Mouse (Mus musculus): Measurements from ENCODE around the gene Zmynd8.
A peak's percentile ranks its signal among the peaks of the same experiment; 100 is the strongest.
"Not testable (repeated sequence)": the region's sequence is repeated elsewhere in the genome, so short reads cannot be mapped to it uniquely, and the experiment has no call there.

Gene Zmynd8

DNA sequence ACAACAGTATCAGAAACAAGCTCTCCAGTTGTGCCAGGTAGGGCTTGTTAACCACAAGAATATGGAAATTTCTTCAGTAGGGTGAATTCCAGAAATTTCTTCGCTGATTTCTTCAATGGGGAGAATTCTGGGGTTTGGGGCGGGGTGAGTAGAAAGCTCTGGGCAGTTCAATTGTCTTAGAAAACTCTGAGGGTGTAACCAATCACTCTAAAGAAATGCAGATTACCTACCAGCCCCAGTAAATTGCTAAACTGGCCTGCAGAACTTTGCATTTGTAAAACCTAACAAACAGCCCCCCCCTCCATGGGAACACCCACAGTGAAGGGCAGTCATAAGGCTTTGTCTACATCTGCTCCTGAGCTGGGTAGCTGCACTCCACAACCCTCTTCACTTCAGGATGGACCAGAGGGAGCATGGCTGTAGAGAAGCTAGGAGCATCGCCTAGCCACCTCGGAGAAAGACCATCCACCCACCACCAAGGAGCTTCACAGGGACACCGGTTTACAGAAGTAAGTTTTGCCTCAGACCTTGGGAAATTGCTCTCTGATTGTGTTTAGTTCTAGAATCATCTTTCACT lies 88.8 kb downstream of the Zmynd8 start:
- DNase-seq (ENCODE audit: low read depth in 2 of 2, low spot score in 2 of 2), result no peak

DNA sequence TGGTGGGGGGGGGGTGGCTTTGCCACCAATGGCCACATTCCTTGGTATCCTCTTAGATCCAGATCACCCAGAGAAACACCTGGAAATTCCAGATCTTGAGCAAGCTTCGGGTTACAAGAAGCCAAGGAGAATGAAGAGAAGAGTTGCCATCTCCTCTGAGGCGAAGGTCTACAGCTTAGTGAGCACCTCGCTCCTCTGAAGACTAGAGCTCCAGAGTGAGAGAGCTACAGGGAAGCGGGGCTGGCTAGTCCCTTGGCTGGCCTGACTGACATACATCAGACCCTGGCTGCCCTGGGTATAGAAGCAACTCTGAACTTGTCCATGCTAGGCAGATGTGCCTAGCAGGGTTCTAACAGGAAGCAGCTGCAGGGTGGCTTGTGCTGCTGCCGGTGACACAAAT lies 89.7 kb downstream of the Zmynd8 start:
- DNase-seq (ENCODE audit: low read depth in 2 of 2, low spot score in 2 of 2), result no peak

DNA sequence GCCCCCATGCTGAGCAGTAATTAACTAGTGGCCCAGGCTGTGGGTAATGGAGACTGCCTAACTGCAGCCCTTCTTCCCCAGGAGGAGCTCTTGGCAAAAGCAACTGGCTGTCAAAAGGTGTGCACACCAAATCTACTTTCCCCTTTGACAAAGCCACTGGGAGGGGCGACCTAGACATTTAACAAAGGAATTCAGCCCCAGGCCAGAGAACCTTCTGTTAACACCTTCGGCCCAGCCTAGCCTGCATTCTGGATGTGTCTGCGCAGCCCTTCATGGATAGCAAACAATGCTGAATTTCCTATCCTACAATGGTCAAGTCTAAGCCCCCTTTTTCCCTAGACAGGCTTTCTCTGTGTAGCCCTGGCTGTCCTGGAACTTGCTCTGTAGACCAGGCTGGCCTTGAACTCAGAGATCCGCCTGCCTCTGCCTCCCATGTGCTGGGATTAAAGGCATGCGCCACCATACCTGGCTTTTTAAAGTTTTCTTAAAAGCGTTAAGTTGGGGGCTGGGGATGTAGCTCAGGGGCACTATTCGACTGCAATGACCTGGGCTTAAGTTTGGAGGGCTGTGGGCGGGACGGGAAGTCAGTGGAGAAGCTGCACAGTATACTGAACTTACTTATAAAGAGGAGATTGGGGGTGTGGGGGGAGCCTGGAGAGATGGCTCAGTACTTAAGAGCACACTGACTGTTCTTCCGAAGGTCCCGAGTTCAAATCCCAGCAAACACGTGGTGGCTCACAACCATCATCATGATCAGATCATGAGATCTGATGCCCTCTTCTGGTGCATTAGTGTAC lies 90.4 kb downstream of the Zmynd8 start:
- no peak for DNase-seq (ENCODE audit: low read depth in 2 of 2, low spot score in 2 of 2)

DNA sequence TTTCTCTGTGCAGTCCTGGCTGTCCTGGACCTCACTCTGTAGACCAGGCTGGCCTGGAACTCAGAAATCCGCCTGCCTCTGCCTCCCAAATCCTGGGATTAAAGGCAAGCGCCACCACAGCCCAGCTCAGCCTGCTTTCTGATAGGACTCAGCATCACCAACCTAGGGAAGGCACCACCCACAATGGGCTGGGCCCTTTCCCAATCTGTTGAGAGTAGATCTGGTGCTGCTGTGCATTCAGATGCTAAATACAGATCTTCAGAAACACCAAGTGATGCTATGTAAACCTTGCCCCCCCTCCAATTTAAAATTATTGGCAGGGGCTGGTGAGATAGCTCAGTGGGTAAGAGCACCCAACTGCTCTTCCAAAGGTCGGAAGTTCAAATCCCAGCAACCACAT lies 98.6 kb downstream of the Zmynd8 start:
- not testable (repeated sequence) for DNase-seq (ENCODE audit: low read depth in 2 of 2, low spot score in 2 of 2)

DNA sequence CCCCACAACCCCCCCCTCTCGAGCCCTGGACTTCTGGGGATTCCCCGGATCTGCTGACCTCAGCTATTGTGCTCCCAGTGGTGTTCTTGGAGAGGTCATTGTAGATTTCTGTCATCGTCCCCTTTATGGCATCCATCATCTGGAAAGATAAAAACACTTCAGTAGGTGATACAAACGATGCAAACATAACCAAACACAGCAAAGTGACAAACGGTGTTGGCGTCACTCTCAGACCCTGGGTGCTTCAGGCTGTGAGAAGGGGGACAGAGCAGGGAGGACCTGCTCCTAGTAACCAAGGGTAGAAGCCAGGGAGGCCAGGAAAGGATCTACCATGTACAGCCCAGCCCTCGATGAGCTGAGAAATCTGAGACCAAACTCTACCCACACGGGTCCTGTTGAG lies 100.9 kb downstream of the Zmynd8 start:
- no peak for DNase-seq (ENCODE audit: low read depth in 2 of 2, low spot score in 2 of 2)

DNA sequence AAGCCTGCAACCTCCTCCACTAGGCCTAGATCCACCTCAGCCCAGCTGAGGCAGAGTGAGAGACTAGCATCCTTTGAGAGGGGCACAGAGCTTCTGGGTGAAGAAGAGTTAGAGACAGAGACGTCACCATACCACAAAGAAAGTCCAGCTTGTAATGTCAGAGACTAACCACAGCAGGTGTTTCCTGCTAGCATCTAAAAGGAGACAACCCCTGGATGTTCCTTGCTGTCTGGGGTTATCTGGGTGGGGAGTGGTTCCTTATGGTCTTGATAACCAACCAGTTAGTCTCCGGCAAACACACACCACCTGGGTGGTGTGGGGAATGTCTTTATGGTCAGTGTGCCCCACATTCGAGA lies 105.6 kb downstream of the Zmynd8 start:
- DNase-seq (ENCODE audit: low read depth in 2 of 2, low spot score in 2 of 2), result peak; percentile 49 to 63

DNA sequence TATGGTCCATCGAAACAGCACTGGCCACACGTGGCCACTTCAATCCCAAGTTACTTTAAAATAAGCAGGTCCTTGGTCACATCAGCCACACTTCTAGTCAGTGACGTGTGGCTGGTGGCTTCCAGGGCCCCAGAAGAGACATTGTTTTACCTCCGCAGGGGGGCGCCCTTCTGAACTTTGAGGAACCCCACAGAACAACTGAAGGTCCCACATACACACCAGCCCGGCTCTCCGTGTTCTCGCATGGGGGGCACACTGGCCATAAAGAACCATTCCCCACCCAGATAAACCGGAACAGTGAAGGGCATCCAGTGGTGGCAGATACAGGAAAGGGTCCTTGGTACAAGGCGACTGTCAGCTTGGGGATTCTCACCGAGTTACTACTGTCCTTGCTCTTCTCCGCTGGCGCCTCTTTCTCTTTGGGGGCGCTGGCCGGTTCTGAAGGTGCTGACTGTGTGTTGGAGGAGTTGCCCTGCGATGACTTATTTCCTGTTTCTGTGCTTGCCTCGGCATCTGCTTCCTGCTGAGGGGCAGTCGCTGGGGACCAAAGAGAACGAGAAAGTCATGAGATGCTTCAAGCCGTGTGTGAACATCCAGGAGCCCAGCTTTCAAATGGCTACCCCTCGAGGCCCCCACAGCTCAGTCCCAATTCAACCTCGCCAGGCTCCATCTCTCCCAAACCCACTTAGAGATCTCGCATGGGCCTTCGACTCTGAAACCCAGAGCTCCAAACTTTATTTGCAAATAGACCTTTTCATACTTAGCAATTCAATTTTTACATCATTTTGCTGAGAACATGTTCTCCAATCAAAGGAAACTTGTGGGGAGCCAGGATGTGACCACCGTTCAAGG lies 106.2 kb downstream of the Zmynd8 start:
- peak; percentile 57 to 61 for DNase-seq (ENCODE audit: low read depth in 2 of 2, low spot score in 2 of 2)

DNA sequence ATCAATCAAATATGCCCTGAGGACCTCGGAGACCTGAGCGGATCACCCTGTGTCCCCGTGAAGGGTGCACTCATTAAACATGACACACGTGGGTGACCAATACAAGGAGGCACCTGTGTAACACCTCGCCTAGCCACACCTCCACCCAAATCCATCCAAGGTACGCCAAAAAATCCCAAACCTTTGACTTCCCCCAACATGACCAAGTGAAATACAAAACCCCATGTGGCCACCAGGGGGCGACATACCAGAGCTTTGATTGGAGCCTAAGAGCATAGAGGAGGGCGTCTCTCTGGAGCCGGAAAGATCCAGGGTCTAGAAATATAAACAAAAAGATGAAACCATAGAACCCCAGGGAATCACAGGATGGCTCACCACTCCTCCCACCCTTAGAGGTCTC lies 107.2 kb downstream of the Zmynd8 start:
- DNase-seq (ENCODE audit: low read depth in 2 of 2, low spot score in 2 of 2), result peak; percentile 62

DNA sequence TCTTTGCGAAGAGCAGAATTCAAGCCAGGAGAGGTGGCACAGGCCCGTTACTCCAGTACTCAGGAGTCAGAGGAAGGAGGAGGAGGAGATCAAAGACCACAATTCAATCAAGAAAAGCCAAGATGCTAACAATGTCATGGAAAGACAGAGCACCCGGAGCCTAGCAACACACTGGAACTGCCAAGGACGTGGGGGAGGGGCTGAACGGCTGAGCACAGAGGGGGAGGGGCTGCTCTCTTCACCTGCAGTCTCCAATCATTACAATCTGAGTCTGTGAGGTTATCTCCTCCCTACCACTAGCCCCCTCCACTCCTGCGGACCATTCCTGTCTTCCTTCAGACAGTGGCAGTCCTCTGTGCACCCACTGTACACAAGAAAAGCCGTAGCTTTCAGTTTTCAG lies 107.8 kb downstream of the Zmynd8 start:
- no peak for DNase-seq (ENCODE audit: low read depth in 2 of 2, low spot score in 2 of 2)

DNA sequence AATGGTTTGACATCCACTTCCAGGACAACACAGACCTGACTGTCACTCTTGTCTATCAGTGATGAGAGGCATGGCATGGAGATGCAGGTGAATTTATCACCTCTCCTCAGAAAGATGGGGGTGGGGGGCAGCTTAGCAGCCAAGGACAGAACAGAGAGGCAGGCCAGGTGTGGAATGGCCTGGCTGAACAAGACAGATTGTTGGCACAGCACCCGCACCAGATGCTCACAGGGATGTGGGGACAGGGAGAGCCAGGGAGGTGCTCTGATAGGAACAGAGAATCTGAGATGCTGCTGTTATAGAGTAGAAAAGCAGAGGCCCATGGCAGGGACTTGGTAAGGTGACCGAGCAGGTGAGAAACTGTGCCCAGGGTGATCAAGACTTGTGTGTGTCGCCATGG lies 109.1 kb downstream of the Zmynd8 start:
- no peak for DNase-seq (ENCODE audit: low read depth in 2 of 2, low spot score in 2 of 2)

DNA sequence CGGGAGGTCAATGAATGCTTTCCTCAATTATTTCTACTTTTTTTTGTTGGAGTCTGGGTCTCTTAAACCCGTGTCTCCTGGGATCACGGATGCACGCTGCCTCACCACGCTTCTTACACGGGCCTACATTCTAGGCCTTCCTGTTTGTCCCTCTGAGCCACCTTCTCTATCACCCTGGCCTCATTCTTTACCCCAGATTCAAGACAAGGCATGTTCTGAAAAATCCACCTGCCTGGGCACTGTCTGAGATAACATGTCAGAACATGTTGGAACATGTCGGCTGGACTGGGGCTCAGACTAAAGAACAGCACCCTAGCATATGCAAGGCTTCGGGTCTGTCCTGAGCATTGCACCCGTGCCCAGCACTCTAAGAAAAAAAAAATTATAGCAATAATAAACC lies 110.0 kb downstream of the Zmynd8 start:
- no peak for DNase-seq (ENCODE audit: low read depth in 2 of 2, low spot score in 2 of 2)

DNA sequence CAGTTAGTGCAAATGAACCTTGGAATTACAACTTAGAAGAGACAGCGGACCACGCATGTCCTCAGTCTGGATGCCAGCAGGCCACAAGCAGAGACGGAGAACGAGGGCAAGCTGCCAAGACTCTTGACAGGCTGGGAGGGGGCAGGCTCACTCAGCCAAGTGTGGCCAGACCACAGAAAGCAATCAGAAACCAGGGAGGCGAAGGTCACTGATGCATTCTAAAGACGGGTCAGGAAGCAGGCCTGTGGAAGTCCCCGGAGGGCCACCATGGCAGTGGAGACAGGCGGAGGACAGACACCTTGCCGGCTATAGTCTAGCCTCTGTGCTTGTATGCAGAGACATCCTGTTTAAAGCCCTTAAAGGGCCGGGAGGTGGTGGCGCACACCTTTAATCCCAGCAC lies 110.8 kb downstream of the Zmynd8 start:
- no peak for DNase-seq (ENCODE audit: low read depth in 2 of 2, low spot score in 2 of 2)

DNA sequence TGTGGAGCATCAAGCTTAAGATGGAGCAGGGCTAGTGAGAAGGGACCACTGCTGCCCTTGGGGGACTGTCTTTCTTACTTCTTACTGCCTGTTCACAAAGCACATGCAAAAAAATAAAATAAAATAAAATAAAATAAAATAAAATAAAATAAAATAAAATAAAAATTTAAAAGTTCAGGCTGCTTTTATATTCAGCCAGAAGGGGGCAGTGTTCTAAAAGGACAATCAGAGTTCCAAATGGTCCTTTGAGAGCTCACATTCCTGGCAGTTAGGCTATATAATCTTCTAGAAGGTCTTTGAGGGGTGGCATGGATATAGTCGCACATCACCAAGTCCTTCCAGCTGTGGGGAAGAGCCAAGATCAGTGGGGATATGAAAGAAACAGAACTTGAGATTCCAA lies 112.3 kb downstream of the Zmynd8 start:
- no peak for DNase-seq (ENCODE audit: low read depth in 2 of 2, low spot score in 2 of 2)

DNA sequence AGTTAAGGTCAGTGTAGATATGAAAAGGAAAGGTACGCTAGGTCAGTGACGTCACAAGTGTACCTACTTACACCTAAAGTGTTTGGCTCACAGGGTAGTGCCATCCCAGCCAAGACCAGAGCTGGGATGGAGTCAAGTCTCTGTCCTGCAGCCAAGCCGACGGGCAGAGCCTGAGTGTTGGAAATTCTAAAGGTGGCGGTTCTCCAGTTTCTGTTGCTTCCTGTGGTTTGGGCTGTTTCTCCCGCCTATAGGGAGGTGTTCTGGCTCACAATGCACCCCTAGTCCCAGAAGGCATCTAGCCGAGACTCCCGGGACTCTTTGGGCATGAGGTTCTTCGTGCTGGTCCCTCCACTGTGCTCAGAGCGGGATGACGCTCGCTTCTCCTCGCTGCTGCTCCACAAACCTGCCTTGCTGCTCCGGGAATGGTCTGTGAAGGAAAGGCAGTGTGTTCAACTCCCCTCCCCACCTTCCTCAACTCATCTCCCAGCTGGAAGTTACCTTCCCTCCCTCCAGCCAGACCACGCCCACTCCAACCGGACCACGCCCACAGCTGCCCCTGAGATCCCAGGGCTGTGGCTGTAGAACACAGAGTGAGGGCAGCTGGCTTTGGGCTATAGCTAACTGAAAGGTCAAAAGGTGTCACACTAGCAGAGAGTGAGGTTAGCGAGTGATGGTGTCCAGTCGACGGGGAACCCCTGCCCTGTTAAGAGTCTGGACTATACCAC lies 113.3 kb downstream of the Zmynd8 start:
- DNase-seq (ENCODE audit: low read depth in 2 of 2, low spot score in 2 of 2), result no peak

DNA sequence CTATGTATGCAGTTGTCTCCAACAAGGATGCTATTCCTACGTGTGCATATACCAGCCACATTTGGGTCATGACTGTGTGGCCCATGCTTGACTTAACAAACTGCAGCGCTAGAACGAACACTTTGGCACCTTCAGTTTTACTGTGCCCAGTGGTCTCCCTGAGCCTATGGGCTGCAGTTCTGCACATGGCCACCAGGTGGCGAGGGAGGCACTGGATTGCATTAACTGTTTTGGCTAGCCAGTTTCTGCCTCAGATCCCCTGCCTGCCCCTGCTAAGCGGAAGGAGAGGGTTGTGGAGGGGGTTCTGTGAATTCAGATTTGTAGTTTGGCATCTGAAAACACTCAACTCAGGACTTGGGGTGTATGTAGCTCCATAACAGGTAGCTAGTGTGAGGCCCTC lies 116.5 kb downstream of the Zmynd8 start:
- peak; percentile 71 to 78 for DNase-seq (ENCODE audit: low read depth in 2 of 2, low spot score in 2 of 2)

DNA sequence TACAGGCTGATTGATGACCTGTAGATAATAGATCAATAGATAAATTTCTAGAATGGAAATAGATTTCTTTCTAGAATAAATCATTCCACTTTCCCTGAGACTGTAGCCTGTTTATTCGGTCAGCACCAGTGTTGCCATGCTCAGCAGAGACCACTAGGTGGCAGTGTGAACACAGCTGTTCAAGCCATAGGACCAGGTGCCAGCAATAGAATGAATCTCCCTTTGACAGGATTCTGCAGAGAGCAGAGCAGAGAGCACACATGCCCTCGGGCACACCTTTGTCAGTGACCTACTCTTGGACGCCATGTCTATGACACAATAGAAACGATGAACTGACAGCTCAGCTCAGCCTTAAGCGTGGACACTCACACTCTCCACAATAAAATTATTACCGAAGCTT lies 119.9 kb downstream of the Zmynd8 start:
- peak; percentile 56 to 79 for DNase-seq (ENCODE audit: low read depth in 2 of 2, low spot score in 2 of 2)

DNA sequence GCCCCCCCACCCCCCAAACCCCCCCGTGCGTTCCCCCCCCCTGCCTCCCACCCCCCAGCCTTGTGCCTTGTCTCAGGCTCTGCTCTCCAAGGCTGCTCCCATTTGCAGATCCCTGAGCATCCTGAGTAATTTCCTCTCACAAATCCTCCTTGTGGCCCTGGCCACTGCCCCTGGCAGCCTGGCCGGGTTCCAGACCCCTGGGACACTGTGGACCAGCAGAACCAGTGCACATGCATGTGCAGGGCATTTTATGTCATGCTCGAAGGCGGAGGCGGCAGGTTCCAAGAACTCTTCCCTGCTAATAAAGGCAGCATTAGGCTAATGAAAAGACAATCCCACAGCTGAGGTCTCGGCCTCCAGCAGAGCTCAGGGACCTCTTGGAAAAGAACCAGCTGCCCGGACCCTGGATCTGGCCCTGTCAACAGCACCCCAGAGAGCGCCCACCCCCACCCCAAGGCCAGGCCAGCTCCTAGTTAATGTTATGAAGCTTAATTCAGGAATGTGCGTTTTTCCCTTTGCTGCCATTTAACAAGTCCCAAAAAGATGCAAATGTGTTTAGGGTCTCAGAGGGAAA lies 129.4 kb downstream of the Zmynd8 start:
- DNase-seq (ENCODE audit: low read depth in 2 of 2, low spot score in 2 of 2), result no peak

DNA sequence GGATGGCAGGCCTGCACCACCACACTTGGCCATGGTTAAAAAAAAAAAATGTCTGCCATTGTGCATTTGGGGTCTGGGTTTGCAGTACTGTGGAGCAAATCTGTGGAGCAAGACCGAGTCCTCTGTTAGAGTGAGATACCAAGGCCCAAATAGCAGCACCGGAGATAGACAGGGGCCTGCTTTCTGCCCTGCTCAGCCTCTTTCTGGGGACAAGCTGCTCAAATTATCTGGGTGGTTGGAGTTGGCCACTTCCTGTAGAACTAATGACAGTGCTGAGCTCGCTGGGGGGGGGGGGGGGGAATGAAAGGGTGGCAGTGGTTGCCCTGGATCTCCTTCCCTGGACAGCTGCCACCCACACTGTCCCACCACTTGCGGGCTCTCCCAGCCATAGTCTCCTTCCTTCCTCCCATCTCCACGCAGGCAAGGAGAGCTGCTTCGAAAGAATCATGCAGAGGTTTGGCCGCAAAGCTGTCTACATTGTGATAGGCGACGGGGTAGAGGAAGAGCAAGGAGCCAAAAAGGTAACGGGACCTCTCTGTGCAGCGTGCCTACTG lies 129.9 kb downstream of the Zmynd8 start:
- no peak for DNase-seq (ENCODE audit: low read depth in 2 of 2, low spot score in 2 of 2)

DNA sequence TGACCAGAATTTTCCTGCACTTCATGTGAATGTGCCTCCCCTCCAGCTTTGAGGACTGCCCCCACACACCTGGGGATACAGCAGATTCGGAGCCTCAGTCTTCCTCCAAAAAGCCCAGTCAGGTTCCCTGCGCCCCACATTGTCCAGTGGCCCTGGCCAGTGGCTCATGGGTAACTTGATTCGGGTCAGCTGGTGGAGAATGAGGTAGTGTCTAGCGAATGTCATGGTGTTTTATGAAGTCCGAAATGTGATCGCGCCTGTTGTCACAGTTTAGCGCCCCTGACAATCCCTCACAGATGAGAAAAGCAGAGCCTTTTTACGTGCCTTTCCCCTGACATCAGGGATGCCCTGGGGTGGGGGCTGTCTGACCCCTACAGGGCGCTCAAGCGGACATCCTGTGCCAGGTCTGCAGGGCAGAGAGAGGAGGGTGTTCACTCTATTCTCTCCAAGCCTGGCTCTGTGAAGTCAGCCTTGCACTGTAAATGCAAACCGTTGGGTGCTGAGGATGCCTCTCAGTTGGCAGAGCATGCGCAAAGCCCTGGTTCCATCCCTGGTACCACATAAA lies 139.3 kb downstream of the Zmynd8 start:
- no peak for DNase-seq (ENCODE audit: low read depth in 2 of 2, low spot score in 2 of 2)

DNA sequence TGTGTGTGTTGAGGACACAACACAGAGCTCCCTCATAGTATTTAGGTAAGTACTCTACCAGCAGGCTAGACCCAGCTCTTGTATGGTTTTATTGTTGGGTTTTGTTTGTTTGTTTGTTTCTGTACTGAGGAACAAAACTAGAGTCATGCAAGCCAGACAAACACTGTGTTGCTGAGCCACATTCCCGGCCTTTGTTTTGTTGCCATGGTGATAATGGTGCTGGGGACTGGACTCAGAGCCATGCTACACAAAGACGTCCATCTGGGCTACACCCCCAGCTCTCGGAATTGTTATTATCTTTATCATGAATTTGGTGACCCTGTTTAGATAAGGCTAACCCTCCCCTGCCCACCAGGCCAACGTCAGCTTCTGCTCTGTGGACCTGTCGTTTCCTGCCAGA lies 140.3 kb downstream of the Zmynd8 start:
- DNase-seq (ENCODE audit: low read depth in 2 of 2, low spot score in 2 of 2), result no peak

DNA sequence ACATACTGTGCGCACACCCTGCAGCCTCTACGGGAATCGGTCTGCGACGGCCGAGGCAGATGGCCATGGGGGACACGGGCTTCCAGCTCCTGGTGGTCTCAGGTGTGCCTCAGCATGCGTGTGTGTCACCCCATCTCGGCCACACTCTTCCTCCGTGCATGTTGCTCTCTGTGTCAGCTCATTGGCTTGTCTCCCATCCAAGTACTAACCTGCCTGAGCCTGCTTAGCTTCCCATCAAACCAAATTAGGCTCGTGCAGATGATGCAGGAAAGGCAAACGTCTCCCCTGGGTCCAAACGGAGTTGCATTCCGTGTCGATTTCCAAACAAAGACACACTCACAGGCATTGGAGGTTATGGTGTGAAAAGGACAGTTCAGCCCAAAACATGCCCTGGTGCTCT lies 141.0 kb downstream of the Zmynd8 start:
- no peak for DNase-seq (ENCODE audit: low read depth in 2 of 2, low spot score in 2 of 2)
